Mouse (Mus musculus) olfactory bulb, adult 2 months (tissue): ENCODE data around the gene Cfap57.

Source experiments
- CTCF ChIP-seq: fragments of 200-500 bp; IDR thresholded peaks from 2 replicates; pipeline ENCODE4 v1.5.1; 2012; ENCODE audit warnings: low read depth, mild to moderate bottlenecking, low read length, moderate library complexity; ENCODE audit not compliant: insufficient read depth
- POLR2A ChIP-seq: fragments of 200-500 bp; IDR thresholded peaks from 2 replicates; pipeline ENCODE4 v1.6.1; 2012; ENCODE audit warnings: mild to moderate bottlenecking, low read depth, low read length, moderate library complexity; ENCODE audit not compliant: insufficient read depth

GRCm38 (mm10) chr4:118658652-118659051, 38.1 kb upstream of the Cfap57 start, which contains the start of gene Olfr62:
- no peak for TF ChIP-seq POLR2A
- TF ChIP-seq CTCF, result no peak
